Mouse (Mus musculus): Measurements from ENCODE around the gene Hist1h2bn. TPM values are rescaled to one million over a fixed set of nuclear protein-coding genes. Genes with fewer than 3 reads are reported as not detected.
A peak's percentile ranks its signal among the peaks of the same experiment; 100 is the strongest.
"Not testable (repeated sequence)": the region's sequence is repeated elsewhere in the genome, so short reads cannot be mapped to it uniquely, and the experiment has no call there.

The Hist1h2bn gene
- polyA plus RNA-seq, 1 experiment from 2014 or later: 5.8 TPM

DNA sequence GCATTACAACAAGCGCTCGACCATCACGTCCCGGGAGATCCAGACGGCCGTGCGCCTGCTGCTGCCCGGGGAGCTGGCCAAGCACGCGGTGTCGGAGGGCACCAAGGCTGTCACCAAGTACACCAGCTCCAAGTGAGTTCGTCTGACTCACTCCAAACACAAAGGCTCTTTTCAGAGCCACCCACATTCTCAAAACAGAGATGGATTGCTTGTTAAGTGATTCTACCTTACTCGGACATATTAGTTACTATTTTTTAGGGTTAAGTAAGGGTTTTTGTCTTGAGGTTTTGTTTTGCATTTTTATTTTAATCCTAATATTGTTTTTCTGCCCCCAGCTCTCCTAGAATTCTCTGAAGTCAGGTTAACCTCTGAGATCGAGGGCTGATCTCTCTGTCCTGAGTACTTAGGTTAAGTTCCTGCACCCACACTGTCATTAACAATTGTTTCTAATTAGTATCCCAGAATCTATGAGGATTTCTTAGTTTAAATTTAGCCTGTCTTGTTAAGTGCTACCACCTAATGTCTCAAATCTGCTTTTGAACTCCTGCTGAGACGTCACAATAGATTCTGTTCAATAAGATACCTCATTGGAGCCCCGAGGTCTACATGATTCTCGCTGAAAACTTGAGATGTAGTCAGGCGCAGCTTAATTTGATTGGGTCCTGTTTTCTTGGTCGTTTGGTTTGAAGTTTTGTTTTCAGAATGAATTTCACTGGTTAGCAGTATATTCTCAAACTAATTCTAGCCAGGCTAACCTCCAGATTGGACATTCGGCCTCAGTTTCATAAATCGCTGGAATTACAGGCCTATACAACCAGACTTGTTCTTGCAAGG is 34.1 kb downstream of the Hist1h2bn start:
- Histone ChIP-seq H3K27ac (ENCODE audit: low read length) (peak overlapping the region; percentile 84), H3K4me1 (replicated peaks; ENCODE audit: control insufficient read depth, insufficient read depth, low read length) (peaks cover 27% of the 10 kb centered on the region), H3K9me3 (ENCODE audit: control insufficient read depth, low read length) (no peaks in the 10 kb centered on the region), H3K9ac (ENCODE audit: low read length) (peak overlapping the region; percentile 54), H3K27me3 (ENCODE audit: control insufficient read depth, insufficient read depth, low read depth, low read length) (no peaks in the 10 kb centered on the region), H3K36me3 (ENCODE audit: control insufficient read depth, insufficient read depth, low read length) (no peaks in the 10 kb centered on the region), H3K4me2 (ENCODE audit: low read depth, low read length) (peak overlapping the region; percentile 48), H3K4me3 (ENCODE audit: low read length) (peak overlapping the region; percentile 37)
- peak; percentile 10; the same call in 1 of the 2 replicates for ATAC-seq (ENCODE audit: low read depth)
- 21% methylated on average over 13 of the region's 21 CpGs for WGBS

DNA sequence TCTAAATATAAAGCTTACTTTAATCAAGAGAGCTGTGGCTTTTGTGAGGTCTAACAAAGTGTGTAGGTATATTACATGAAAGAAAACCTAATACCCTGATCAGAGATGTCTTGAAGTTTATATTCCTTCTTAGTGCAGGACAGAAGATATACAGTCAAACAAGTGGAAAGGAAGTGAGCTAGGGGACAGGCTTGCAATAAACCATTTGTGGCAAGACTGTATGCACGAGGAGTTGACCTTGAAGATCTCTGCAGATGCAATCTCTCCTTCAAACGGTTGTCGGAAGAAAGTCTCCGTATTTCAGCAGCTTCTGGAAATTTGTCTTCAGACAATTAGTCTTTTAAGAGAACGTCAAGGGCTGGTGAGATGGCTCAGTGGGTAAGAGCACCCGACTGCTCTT is 36.0 kb downstream of the Hist1h2bn start:
- H3K4me3 ChIP-seq (ENCODE audit: low read length): no peak overlapping the region
- H3K4me2 ChIP-seq (ENCODE audit: low read depth, low read length): no peak overlapping the region
- H3K27ac ChIP-seq (ENCODE audit: low read length): no peak overlapping the region
- ATAC-seq (ENCODE audit: low read depth): no peak
- H3K9ac ChIP-seq (ENCODE audit: low read length): no peak overlapping the region
- 45% methylated on average over 6 of the region's 6 CpGs for WGBS
- H3K9me3 ChIP-seq (ENCODE audit: control insufficient read depth, low read length): no peaks in the 10 kb centered on the region
- no peaks in the 10 kb centered on the region for H3K36me3 ChIP-seq (ENCODE audit: control insufficient read depth, insufficient read depth, low read length)
- no peaks in the 10 kb centered on the region for H3K27me3 ChIP-seq (ENCODE audit: control insufficient read depth, insufficient read depth, low read depth, low read length)
- peaks cover 18% of the 10 kb centered on the region for H3K4me1 ChIP-seq (replicated peaks; ENCODE audit: control insufficient read depth, insufficient read depth, low read length)

DNA sequence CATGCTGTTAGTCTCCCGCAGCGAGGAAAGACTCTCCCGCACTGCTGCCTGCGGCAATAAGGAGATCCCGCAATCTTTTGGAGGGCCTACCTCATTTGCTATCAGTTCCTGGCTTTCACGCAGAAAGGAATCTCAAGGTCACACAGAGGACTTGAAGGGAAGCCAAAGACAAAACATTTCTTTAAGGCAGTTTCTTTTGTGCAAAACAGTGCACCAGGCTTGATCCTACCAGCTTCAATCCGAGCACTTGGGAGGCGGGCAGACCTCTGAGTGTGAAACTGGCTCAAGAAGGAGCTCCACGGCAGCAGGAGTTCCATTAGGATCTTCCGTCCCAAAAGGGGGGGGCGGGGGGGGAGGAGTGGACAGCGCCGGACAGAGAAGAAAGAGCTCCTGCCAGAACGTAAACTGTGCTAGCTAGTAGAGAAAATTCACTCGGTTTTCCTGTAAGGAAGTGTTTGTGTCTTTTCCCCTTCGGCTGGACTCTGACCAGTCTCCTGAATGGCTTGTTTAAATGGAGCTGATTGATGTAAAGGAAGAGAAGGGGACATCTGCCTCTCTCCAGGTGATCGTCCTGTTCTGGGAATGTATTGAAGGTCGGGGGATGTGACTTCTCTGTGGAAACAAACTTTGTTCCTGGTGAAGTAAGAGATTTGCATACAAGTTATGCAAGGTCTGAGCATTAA is 36.8 kb downstream of the Hist1h2bn start:
- 10% methylated on average over 17 of the region's 18 CpGs for WGBS
- H3K4me2 ChIP-seq (ENCODE audit: low read depth, low read length): peak overlapping the region; percentile 50
- no peaks in the 10 kb centered on the region for H3K27me3 ChIP-seq (ENCODE audit: control insufficient read depth, insufficient read depth, low read depth, low read length)
- H3K27ac ChIP-seq (ENCODE audit: low read length): peak overlapping the region; percentile 55
- H3K9ac ChIP-seq (ENCODE audit: low read length): peak overlapping the region; percentile 46
- peaks cover 16% of the 10 kb centered on the region for H3K4me1 ChIP-seq (replicated peaks; ENCODE audit: control insufficient read depth, insufficient read depth, low read length)
- H3K4me3 ChIP-seq (ENCODE audit: low read length): peak overlapping the region; percentile 35
- H3K9me3 ChIP-seq (ENCODE audit: control insufficient read depth, low read length): no peaks in the 10 kb centered on the region
- H3K36me3 ChIP-seq (ENCODE audit: control insufficient read depth, insufficient read depth, low read length): no peaks in the 10 kb centered on the region
- no peak for ATAC-seq (ENCODE audit: low read depth)

DNA sequence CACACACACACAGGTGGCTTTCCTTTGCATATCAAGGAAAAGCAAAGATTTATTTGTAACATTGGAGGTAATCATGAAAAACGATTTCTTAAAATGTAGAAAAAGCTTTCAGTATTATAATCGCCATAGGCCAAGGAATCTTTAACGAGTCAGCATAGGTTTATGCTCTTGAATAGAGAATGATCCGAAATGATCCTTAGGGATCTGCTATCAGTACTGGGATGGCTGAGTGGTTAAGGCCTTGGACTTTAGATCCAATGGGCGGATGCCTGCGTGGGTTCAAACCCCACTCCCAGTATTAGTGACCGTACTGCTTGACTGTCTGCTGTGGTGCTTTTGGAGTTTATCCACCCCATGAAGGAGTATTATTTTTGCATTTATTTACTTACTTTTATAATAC is 41.7 kb downstream of the Hist1h2bn start:
- Histone ChIP-seq H3K27ac (ENCODE audit: low read length) (no peak overlapping the region), H3K27me3 (ENCODE audit: control insufficient read depth, insufficient read depth, low read depth, low read length) (no peaks in the 10 kb centered on the region), H3K36me3 (ENCODE audit: control insufficient read depth, insufficient read depth, low read length) (no peaks in the 10 kb centered on the region), H3K4me1 (replicated peaks; ENCODE audit: control insufficient read depth, insufficient read depth, low read length) (peaks cover 2% of the 10 kb centered on the region), H3K9me3 (ENCODE audit: control insufficient read depth, low read length) (no peaks in the 10 kb centered on the region), H3K4me3 (ENCODE audit: low read length) (no peak overlapping the region), H3K4me2 (ENCODE audit: low read depth, low read length) (no peak overlapping the region), H3K9ac (ENCODE audit: low read length) (no peak overlapping the region)
- no peak for ATAC-seq (ENCODE audit: low read depth)
- WGBS: 90% methylated on average over 7 of the region's 7 CpGs

DNA sequence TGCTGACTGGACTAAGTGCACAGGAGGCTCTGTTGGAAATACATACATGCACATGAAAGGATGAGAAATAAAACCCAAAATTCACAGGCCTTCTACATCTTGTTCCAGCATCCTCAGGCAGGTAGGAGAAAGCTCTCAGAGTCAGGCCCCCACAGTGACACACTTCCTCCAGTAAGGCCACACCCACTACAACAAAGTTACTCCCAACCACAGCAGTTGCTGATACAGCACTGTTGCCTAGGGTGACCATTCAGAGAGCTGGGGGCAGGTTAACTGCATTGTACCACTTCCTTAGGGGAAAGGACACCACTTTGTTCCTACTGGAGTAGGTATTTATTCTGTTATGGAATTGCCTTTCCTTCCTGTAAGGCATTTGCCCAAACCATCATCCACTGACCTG is 43.2 kb downstream of the Hist1h2bn start:
- H3K4me3 ChIP-seq (ENCODE audit: low read length); H3K4me1 ChIP-seq (replicated peaks; ENCODE audit: control insufficient read depth, insufficient read depth, low read length); H3K27ac ChIP-seq (ENCODE audit: low read length); H3K36me3 ChIP-seq (ENCODE audit: control insufficient read depth, insufficient read depth, low read length); H3K9me3 ChIP-seq (ENCODE audit: control insufficient read depth, low read length); ATAC-seq (ENCODE audit: low read depth); H3K4me2 ChIP-seq (ENCODE audit: low read depth, low read length); H3K27me3 ChIP-seq (ENCODE audit: control insufficient read depth, insufficient read depth, low read depth, low read length); H3K9ac ChIP-seq (ENCODE audit: low read length): not testable (repeated sequence)

DNA sequence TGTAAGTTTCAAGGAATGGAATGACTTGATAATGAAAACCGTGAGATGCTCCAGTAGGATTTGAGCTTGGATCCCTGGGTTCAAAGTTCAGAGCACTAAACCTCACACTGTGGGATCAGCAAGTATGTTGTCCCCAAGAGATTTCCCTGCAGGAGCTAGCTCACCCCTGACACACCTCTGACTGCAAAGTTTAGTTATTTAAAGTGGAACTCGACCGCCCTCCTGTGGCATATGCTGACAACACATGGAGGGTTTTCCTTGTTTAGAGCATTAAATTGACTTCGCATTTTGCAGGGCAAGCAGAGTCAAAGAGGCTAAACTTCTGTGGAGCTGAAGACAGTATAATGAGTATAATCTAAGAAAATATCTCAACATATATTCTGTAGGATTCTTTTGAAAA is 49.1 kb downstream of the Hist1h2bn start:
- not testable (repeated sequence) for H3K9me3 ChIP-seq (ENCODE audit: control insufficient read depth, low read length); H3K4me2 ChIP-seq (ENCODE audit: low read depth, low read length); H3K4me1 ChIP-seq (replicated peaks; ENCODE audit: control insufficient read depth, insufficient read depth, low read length); H3K9ac ChIP-seq (ENCODE audit: low read length); H3K4me3 ChIP-seq (ENCODE audit: low read length); H3K27ac ChIP-seq (ENCODE audit: low read length); H3K36me3 ChIP-seq (ENCODE audit: control insufficient read depth, insufficient read depth, low read length); H3K27me3 ChIP-seq (ENCODE audit: control insufficient read depth, insufficient read depth, low read depth, low read length)
- no CpG with 5 or more reads among the region's 4 CpGs for WGBS
- peak; percentile 80 for ATAC-seq (ENCODE audit: low read depth)

Small RNAs within 50 kb of the gene (microRNA-seq; reads per million reads assigned to microRNA genes)
- gene Gm44346 (not detected), gene Gm44357 (not detected), gene Gm44367 (not detected), gene Gm44454 (not detected)

Other genes starting within 250 kb of the Hist1h2bn start
- 5.8 and 6.3 TPM in 2 replicates for gene Zkscan8, start 223.0 kb upstream of the Hist1h2bn start, polyA plus RNA-seq (2015; fragmentation: Nextera tagmentation; extraction: Ambion mirVana)
- gene Olfr1366, start 211.3 kb upstream of the Hist1h2bn start, polyA plus RNA-seq (2015; fragmentation: Nextera tagmentation; extraction: Ambion mirVana): 0.11 and 0.24 TPM in 2 replicates
- 0.04 TPM in 1 of 2 replicates, not detected in the other for gene Olfr1535, start 194.2 kb upstream of the Hist1h2bn start, polyA plus RNA-seq (2015; fragmentation: Nextera tagmentation; extraction: Ambion mirVana)
- gene Olfr1364, start 172.4 kb upstream of the Hist1h2bn start, polyA plus RNA-seq (2015; fragmentation: Nextera tagmentation; extraction: Ambion mirVana): not detected in 2 replicates
- gene Olfr1362, start 140.1 kb upstream of the Hist1h2bn start, polyA plus RNA-seq (2015; fragmentation: Nextera tagmentation; extraction: Ambion mirVana): not detected in 2 replicates
- gene Olfr11, start 111.6 kb upstream of the Hist1h2bn start, polyA plus RNA-seq (2015; fragmentation: Nextera tagmentation; extraction: Ambion mirVana): not detected in 2 replicates
- gene Olfr1361, start 90.7 kb upstream of the Hist1h2bn start, polyA plus RNA-seq (2015; fragmentation: Nextera tagmentation; extraction: Ambion mirVana): not detected in 2 replicates
- not detected in 2 replicates for gene Olfr1360, start 76.7 kb upstream of the Hist1h2bn start, polyA plus RNA-seq (2015; fragmentation: Nextera tagmentation; extraction: Ambion mirVana)
- gene Olfr1359, start 56.0 kb upstream of the Hist1h2bn start, polyA plus RNA-seq (2015; fragmentation: Nextera tagmentation; extraction: Ambion mirVana): not detected in 2 replicates
- gene Hist1h2bl, start 38.0 kb upstream of the Hist1h2bn start, polyA plus RNA-seq (2015; fragmentation: Nextera tagmentation; extraction: Ambion mirVana): 3.4 and 4.5 TPM in 2 replicates
- gene Hist1h2ai, start 37.7 kb upstream of the Hist1h2bn start, polyA plus RNA-seq (2015; fragmentation: Nextera tagmentation; extraction: Ambion mirVana): 33.0 and 45.8 TPM in 2 replicates
- 13.5 and 20.4 TPM in 2 replicates for gene Hist1h3h, start 36.5 kb upstream of the Hist1h2bn start, polyA plus RNA-seq (2015; fragmentation: Nextera tagmentation; extraction: Ambion mirVana)
- 4.9 and 5.8 TPM in 2 replicates for gene Hist1h2bm, start 32.1 kb upstream of the Hist1h2bn start, polyA plus RNA-seq (2015; fragmentation: Nextera tagmentation; extraction: Ambion mirVana)
- gene Hist1h4j, start 19.1 kb upstream of the Hist1h2bn start, polyA plus RNA-seq (2015; fragmentation: Nextera tagmentation; extraction: Ambion mirVana): 1.3 and 1.4 TPM in 2 replicates
- gene Hist1h4k, start 3.6 kb upstream of the Hist1h2bn start, polyA plus RNA-seq (2015; fragmentation: Nextera tagmentation; extraction: Ambion mirVana): 2.0 and 5.4 TPM in 2 replicates
- gene Hist1h2ak, start 296 bp upstream of the Hist1h2bn start, polyA plus RNA-seq (2015; fragmentation: Nextera tagmentation; extraction: Ambion mirVana): 31.5 and 35.8 TPM in 2 replicates
- 23.4 and 24.2 TPM in 2 replicates for gene Hist1h1b, start 26.5 kb downstream of the Hist1h2bn start, polyA plus RNA-seq (2015; fragmentation: Nextera tagmentation; extraction: Ambion mirVana)
- gene Hist1h3i, start 29.2 kb downstream of the Hist1h2bn start, polyA plus RNA-seq (2015; fragmentation: Nextera tagmentation; extraction: Ambion mirVana): 103 and 124 TPM in 2 replicates
- gene Hist1h2an, start 33.1 kb downstream of the Hist1h2bn start, polyA plus RNA-seq (2015; fragmentation: Nextera tagmentation; extraction: Ambion mirVana): 1.8 and 5.1 TPM in 2 replicates
- 1.0 and 1.2 TPM in 2 replicates for gene Hist1h2bp, start 33.3 kb downstream of the Hist1h2bn start, polyA plus RNA-seq (2015; fragmentation: Nextera tagmentation; extraction: Ambion mirVana)
- 24.2 and 25.0 TPM in 2 replicates for gene Hist1h2bq, start 56.1 kb downstream of the Hist1h2bn start, polyA plus RNA-seq (2015; fragmentation: Nextera tagmentation; extraction: Ambion mirVana)
- gene Hist1h2ao, start 56.3 kb downstream of the Hist1h2bn start, polyA plus RNA-seq (2015; fragmentation: Nextera tagmentation; extraction: Ambion mirVana): 3.4 TPM in 1 of 2 replicates, not detected in the other
- not detected in 2 replicates for gene Hist1h4m, start 57.6 kb downstream of the Hist1h2bn start, polyA plus RNA-seq (2015; fragmentation: Nextera tagmentation; extraction: Ambion mirVana)
- 19.0 and 22.4 TPM in 2 replicates for gene Hist1h4n, start 78.1 kb downstream of the Hist1h2bn start, polyA plus RNA-seq (2015; fragmentation: Nextera tagmentation; extraction: Ambion mirVana)
- 3,144 and 3,910 TPM in 2 replicates for gene Hist1h2ap, start 79.4 kb downstream of the Hist1h2bn start, polyA plus RNA-seq (2015; fragmentation: Nextera tagmentation; extraction: Ambion mirVana)
- gene Hist1h2br, start 79.6 kb downstream of the Hist1h2bn start, polyA plus RNA-seq (2015; fragmentation: Nextera tagmentation; extraction: Ambion mirVana): 26.3 and 29.0 TPM in 2 replicates
- gene Zfp184, start 191.0 kb downstream of the Hist1h2bn start, polyA plus RNA-seq (2015; fragmentation: Nextera tagmentation; extraction: Ambion mirVana): 7.9 and 12.5 TPM in 2 replicates
- gene Pom121l2, start 227.1 kb downstream of the Hist1h2bn start, polyA plus RNA-seq (2015; fragmentation: Nextera tagmentation; extraction: Ambion mirVana): 0.16 and 0.18 TPM in 2 replicates